Mouse (Mus musculus): ENCODE results near the gene Eya2. TPM values are rescaled to one million over a fixed set of nuclear protein-coding genes. Genes with fewer than 3 reads are reported as not detected.

Eya2 gene
- total and polyA plus RNA-seq, 2 experiments from 2014 or later: 10.0 to 20.1 TPM

- peak; percentile 13 for DNase-seq (ENCODE audit: low spot score)
- no peaks in the 10 kb centered on the region for H3K27me3 ChIP-seq (ENCODE audit: insufficient read depth, low read length)
- no peak overlapping the region for H3K9ac ChIP-seq (replicated peaks; ENCODE audit: low read length)
- no peaks in the 10 kb centered on the region for H3K36me3 ChIP-seq (ENCODE audit: insufficient read depth, low read length)
- no peak overlapping the region for H3K27ac ChIP-seq
- no peak overlapping the region for H3K4me2 ChIP-seq (ENCODE audit: low read depth, low read length)
- no peaks in the 10 kb centered on the region for H3K9me3 ChIP-seq (ENCODE audit: low read length)
- no peak; the same call in 1 of the 2 replicates for ATAC-seq
- WGBS: 33% methylated on average over 10 of the region's 11 CpGs
- no peaks in the 10 kb centered on the region for H3K4me1 ChIP-seq (ENCODE audit: insufficient read depth, low read length)
- no peak for TF ChIP-seq CTCF (IDR thresholded peaks at IDR 0.05; ENCODE audit: low read depth)
- H3K4me3 ChIP-seq (ENCODE audit: low read length): no peak overlapping the region
Measured at GRCm38 (mm10) chr2:165768805-165769358, 174.1 kb downstream of the Eya2 start.

- TF ChIP-seq CTCF (IDR thresholded peaks at IDR 0.05; ENCODE audit: low read depth): no peak
- 18% methylated on average over 9 of the region's 10 CpGs for WGBS
- H3K9me3 ChIP-seq (ENCODE audit: low read length): no peaks in the 10 kb centered on the region
- peak; percentile 51; the same call in 1 of the 2 replicates for ATAC-seq
- DNase-seq (ENCODE audit: low spot score): peak; percentile 50
- no peak overlapping the region for H3K27ac ChIP-seq
- no peak overlapping the region for H3K4me3 ChIP-seq (ENCODE audit: low read length)
- H3K4me1 ChIP-seq (ENCODE audit: insufficient read depth, low read length): no peaks in the 10 kb centered on the region
- H3K36me3 ChIP-seq (ENCODE audit: insufficient read depth, low read length): no peaks in the 10 kb centered on the region
- no peak overlapping the region for H3K4me2 ChIP-seq (ENCODE audit: low read depth, low read length)
- H3K9ac ChIP-seq (replicated peaks; ENCODE audit: low read length): no peak overlapping the region
- no peaks in the 10 kb centered on the region for H3K27me3 ChIP-seq (ENCODE audit: insufficient read depth, low read length)
Measured at GRCm38 (mm10) chr2:165769375-165769948, 174.6 kb downstream of the Eya2 start.

GRCm38 (mm10) chr2:165778927-165779326, 184.1 kb downstream of the Eya2 start:
- DNase-seq (ENCODE audit: low spot score) (peak; percentile 95), ATAC-seq (peak; percentile 77)
- TF ChIP-seq CTCF (IDR thresholded peaks at IDR 0.05; ENCODE audit: low read depth): peak; percentile 98
- WGBS: 23% methylated on average over 6 of the region's 6 CpGs
- no peaks in the 10 kb centered on the region for H3K9me3 ChIP-seq (ENCODE audit: low read length)
- 0 out of 2 replicates have a peak, but pooled peaks cover 6% of the 10 kb centered on the region for H3K36me3 ChIP-seq (ENCODE audit: insufficient read depth, low read length)
- H3K4me3 ChIP-seq (ENCODE audit: low read length): no peak overlapping the region
- H3K9ac ChIP-seq (replicated peaks; ENCODE audit: low read length): no peak overlapping the region
- H3K4me1 ChIP-seq (ENCODE audit: insufficient read depth, low read length): no peaks in the 10 kb centered on the region
- no peak overlapping the region for H3K4me2 ChIP-seq (ENCODE audit: low read depth, low read length)
- peak overlapping the region; percentile 72 for H3K27ac ChIP-seq
- H3K27me3 ChIP-seq (ENCODE audit: insufficient read depth, low read length): no peaks in the 10 kb centered on the region

- no peak overlapping the region for H3K4me2 ChIP-seq (ENCODE audit: low read depth, low read length)
- 30% methylated on average over 5 of the region's 5 CpGs for WGBS
- peak overlapping the region; percentile 17; the same call in 1 of the 2 replicates for H3K27ac ChIP-seq
- H3K27me3 ChIP-seq (ENCODE audit: insufficient read depth, low read length): no peaks in the 10 kb centered on the region
- DNase-seq (ENCODE audit: low spot score) (peak; percentile 92), ATAC-seq (peak; percentile 48)
- no peaks in the 10 kb centered on the region for H3K4me1 ChIP-seq (ENCODE audit: insufficient read depth, low read length)
- H3K9ac ChIP-seq (replicated peaks; ENCODE audit: low read length): no peak overlapping the region
- H3K4me3 ChIP-seq (ENCODE audit: low read length): no peak overlapping the region
- H3K36me3 ChIP-seq (ENCODE audit: insufficient read depth, low read length): peaks cover 25% of the 10 kb centered on the region
- no peaks in the 10 kb centered on the region for H3K9me3 ChIP-seq (ENCODE audit: low read length)
- peak; percentile 100 for TF ChIP-seq CTCF (IDR thresholded peaks at IDR 0.05; ENCODE audit: low read depth)
Measured at GRCm38 (mm10) chr2:165782324-165782723, 187.5 kb downstream of the Eya2 start.

GRCm38 (mm10) chr2:165785312-165786036, 190.6 kb downstream of the Eya2 start:
- ATAC-seq: no peak
- Histone ChIP-seq H3K9ac (replicated peaks; ENCODE audit: low read length) (no peak overlapping the region), H3K9me3 (ENCODE audit: low read length) (no peaks in the 10 kb centered on the region), H3K27ac (no peak overlapping the region), H3K27me3 (ENCODE audit: insufficient read depth, low read length) (no peaks in the 10 kb centered on the region), H3K4me3 (ENCODE audit: low read length) (no peak overlapping the region), H3K36me3 (ENCODE audit: insufficient read depth, low read length) (peaks cover 44% of the 10 kb centered on the region), H3K4me1 (ENCODE audit: insufficient read depth, low read length) (no peaks in the 10 kb centered on the region), H3K4me2 (ENCODE audit: low read depth, low read length) (no peak overlapping the region)
- no peak for TF ChIP-seq CTCF (IDR thresholded peaks at IDR 0.05; ENCODE audit: low read depth)
- no peak for DNase-seq (ENCODE audit: low spot score)
- WGBS: 86% methylated on average over 20 of the region's 20 CpGs

- WGBS: 66% methylated on average over 1 of the region's 1 CpGs
- H3K4me3 ChIP-seq (ENCODE audit: low read length): no peak overlapping the region
- H3K9ac ChIP-seq (replicated peaks; ENCODE audit: low read length): no peak overlapping the region
- peak; percentile 58 for TF ChIP-seq CTCF (IDR thresholded peaks at IDR 0.05; ENCODE audit: low read depth)
- H3K4me2 ChIP-seq (ENCODE audit: low read depth, low read length): no peak overlapping the region
- ATAC-seq: no peak
- DNase-seq (ENCODE audit: low spot score): peak; percentile 62
- peaks cover 44% of the 10 kb centered on the region for H3K36me3 ChIP-seq (ENCODE audit: insufficient read depth, low read length)
- no peaks in the 10 kb centered on the region for H3K9me3 ChIP-seq (ENCODE audit: low read length)
- H3K27ac ChIP-seq: no peak overlapping the region
- no peaks in the 10 kb centered on the region for H3K27me3 ChIP-seq (ENCODE audit: insufficient read depth, low read length)
- H3K4me1 ChIP-seq (ENCODE audit: insufficient read depth, low read length): peaks cover 5% of the 10 kb centered on the region
Measured at GRCm38 (mm10) chr2:165786467-165786866, 191.6 kb downstream of the Eya2 start.
